Mouse (Mus musculus): ENCODE measurements around the gene Clstn2. TPM values are rescaled to one million over a fixed set of nuclear protein-coding genes. Genes with fewer than 3 reads are reported as not detected.

Clstn2 gene
- total and polyA plus RNA-seq, 3 experiments = not detected

GRCm38 (mm10) chr9:97953746-97954359 is 79.1 kb downstream of the Clstn2 start:
- Histone ChIP-seq H3K36me3 (replicated peaks in 1 of 2; ENCODE audit: control insufficient read depth in 1 of 2, insufficient read depth in 1 of 2, low read length in 1 of 2) (no peaks in the 10 kb centered on the region), H3K79me2 (replicated peaks; ENCODE audit: control insufficient read depth, extremely low read depth, insufficient read depth, poor library complexity, severe bottlenecking) (no peaks in the 10 kb centered on the region), H3K27ac (ENCODE audit: insufficient read depth, low read depth) (no peak overlapping the region), H3K9me3 (replicated peaks; ENCODE audit: low read length) (peaks cover 87% of the 10 kb centered on the region), H3K4me2 (ENCODE audit: insufficient read depth, low read depth, poor library complexity, severe bottlenecking) (no peak overlapping the region), H3K27me3 (replicated peaks) (no peaks in the 10 kb centered on the region), H3K4me1 (ENCODE audit: control insufficient read depth in 1 of 2, insufficient read depth in 2 of 2) (no peaks in the 10 kb centered on the region), H3K4me3 (replicated peaks in 1 of 3; ENCODE audit: low read depth in 2 of 3, low read length in 2 of 3, poor library complexity in 1 of 3) (no peak overlapping the region), H3K9ac (ENCODE audit: insufficient read depth, low read depth) (no peak overlapping the region)
- no peak for DNase-seq (ENCODE audit: extremely low read depth)
- dilution Hi-C loops (cut with MboI; ENCODE audit: extremely low pct_ligation_motif_present, extremely low pct_unique_long_range_greater_than_20kb, low sequenced_read_pairs) (no loop called here), in situ Hi-C loops (cut with MboI; ENCODE audit: low pct_ligation_motif_present, low pct_unique_long_range_greater_than_20kb, low sequenced_read_pairs) (no loop called here)
- TF ChIP-seq UBTF (IDR thresholded peaks at IDR 0.05; ENCODE audit: low read depth, low read length) (no peak), ETS1 (conservative IDR thresholded peaks at IDR 0.05; ENCODE audit: low read depth, low read length) (no peak), NRF1 (IDR thresholded peaks at IDR 0.05; ENCODE audit: low read depth, low read length) (no peak), ZKSCAN1 (IDR thresholded peaks at IDR 0.05; ENCODE audit: borderline replicate concordance, low read depth, low read length) (no peak), RCOR1 (conservative IDR thresholded peaks at IDR 0.05; ENCODE audit: low read depth, low read length) (no peak), ELF1 (IDR thresholded peaks at IDR 0.05; ENCODE audit: low read depth, low read length) (no peak), POLR2A (IDR thresholded peaks at IDR 0.05; ENCODE audit: low read depth, low read length) (no peak), JUND (conservative IDR thresholded peaks at IDR 0.05; ENCODE audit: low read depth, low read length) (no peak), MYC (IDR thresholded peaks at IDR 0.05; ENCODE audit: low read depth, low read length) (no peak), ZMIZ1 (IDR thresholded peaks at IDR 0.05; ENCODE audit: low read depth, low read length) (no peak), PAX5 (IDR thresholded peaks at IDR 0.05; ENCODE audit: low read length) (no peak), MXI1 (IDR thresholded peaks at IDR 0.05; ENCODE audit: low read depth, low read length) (no peak), CHD1 (IDR thresholded peaks at IDR 0.05; ENCODE audit: low read depth, low read length) (no peak), POLR2AphosphoS2 (IDR thresholded peaks at IDR 0.05; ENCODE audit: low read depth, low read length) (no peak), MAZ (IDR thresholded peaks at IDR 0.05; ENCODE audit: low read depth, low read length) (no peak), CTCF (conservative IDR thresholded peaks at IDR 0.05 in 1 of 2, IDR thresholded peaks at IDR 0.05 in 1 of 2; ENCODE audit: low read depth in 2 of 2, low read length in 2 of 2) (no peak), JUN (IDR thresholded peaks at IDR 0.05; ENCODE audit: insufficient read depth, low read depth, low read length) (no peak), TCF12 (IDR thresholded peaks at IDR 0.05; ENCODE audit: low read depth, low read length) (no peak)

DNA sequence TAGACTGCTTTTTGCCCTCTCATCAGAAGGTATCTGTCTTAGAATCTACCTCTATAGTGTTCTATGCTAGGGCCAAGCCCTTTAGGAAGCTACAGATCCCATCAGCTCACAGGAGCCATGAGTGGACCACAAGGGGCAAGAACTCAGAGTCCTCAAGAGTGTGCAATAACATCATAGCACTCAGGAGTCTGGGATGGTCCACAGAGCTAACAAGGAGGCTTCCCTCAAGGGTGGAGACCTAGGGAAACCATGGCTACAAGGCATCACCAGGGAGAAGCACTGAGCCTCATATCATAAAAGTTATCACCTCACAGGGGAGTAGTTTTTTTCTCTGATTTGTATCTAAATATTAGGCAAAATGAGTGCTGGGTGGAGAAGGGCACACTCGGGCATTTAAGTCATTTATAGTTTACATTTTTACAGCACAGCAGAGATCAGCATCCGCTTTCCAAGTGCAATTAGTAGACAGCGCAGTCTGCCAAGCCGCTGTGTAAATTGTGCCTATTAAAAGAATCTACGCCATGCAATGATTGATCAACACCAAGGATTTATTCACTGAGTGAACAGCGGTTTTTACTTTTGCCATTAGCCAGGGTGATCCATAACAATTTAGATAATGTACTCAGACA is 82.5 kb downstream of the Clstn2 start:
- H3K9ac ChIP-seq (ENCODE audit: insufficient read depth, low read depth) = no peak overlapping the region
- H3K27ac ChIP-seq (ENCODE audit: insufficient read depth, low read depth) = no peak overlapping the region
- no peaks in the 10 kb centered on the region for H3K36me3 ChIP-seq (replicated peaks in 1 of 2; ENCODE audit: control insufficient read depth in 1 of 2, insufficient read depth in 1 of 2, low read length in 1 of 2)
- DNase-seq (ENCODE audit: extremely low read depth) = no peak
- no peaks in the 10 kb centered on the region for H3K4me1 ChIP-seq (ENCODE audit: control insufficient read depth in 1 of 2, insufficient read depth in 2 of 2)
- no peaks in the 10 kb centered on the region for H3K27me3 ChIP-seq (replicated peaks)
- peaks cover 85% of the 10 kb centered on the region for H3K9me3 ChIP-seq (replicated peaks; ENCODE audit: low read length)
- no peak overlapping the region for H3K4me3 ChIP-seq (replicated peaks in 1 of 3; ENCODE audit: low read depth in 2 of 3, low read length in 2 of 3, poor library complexity in 1 of 3)
- in situ Hi-C loops (cut with MboI; ENCODE audit: low pct_ligation_motif_present, low pct_unique_long_range_greater_than_20kb, low sequenced_read_pairs) = no loop called here
- dilution Hi-C loops (cut with MboI; ENCODE audit: extremely low pct_ligation_motif_present, extremely low pct_unique_long_range_greater_than_20kb, low sequenced_read_pairs) = no loop called here
- no peaks in the 10 kb centered on the region for H3K79me2 ChIP-seq (replicated peaks; ENCODE audit: control insufficient read depth, extremely low read depth, insufficient read depth, poor library complexity, severe bottlenecking)
- no peak overlapping the region for H3K4me2 ChIP-seq (ENCODE audit: insufficient read depth, low read depth, poor library complexity, severe bottlenecking)
- no peak for TF ChIP-seq MEF2A (IDR thresholded peaks at IDR 0.05; ENCODE audit: borderline replicate concordance, low read depth, low read length)
- no peak for TF ChIP-seq NELFE (IDR thresholded peaks at IDR 0.05; ENCODE audit: low read depth, low read length)
- TF ChIP-seq POLR2A (IDR thresholded peaks at IDR 0.05; ENCODE audit: low read depth, low read length) = no peak
- no peak for TF ChIP-seq KAT2A (IDR thresholded peaks at IDR 0.05; ENCODE audit: insufficient replicate concordance, low read length)
- TF ChIP-seq ELF1 (IDR thresholded peaks at IDR 0.05; ENCODE audit: low read depth, low read length) = no peak
- no peak for TF ChIP-seq SIN3A (IDR thresholded peaks at IDR 0.05; ENCODE audit: low read length)
- no peak for TF ChIP-seq NRF1 (IDR thresholded peaks at IDR 0.05; ENCODE audit: low read depth, low read length)
- TF ChIP-seq ZNF384 (IDR thresholded peaks at IDR 0.05; ENCODE audit: low read depth, low read length) = no peak
- TF ChIP-seq SMC3 (IDR thresholded peaks at IDR 0.05; ENCODE audit: low read depth, low read length) = no peak
- no peak for TF ChIP-seq GABPA (IDR thresholded peaks at IDR 0.05; ENCODE audit: insufficient replicate concordance, low read depth, low read length)
- no peak for TF ChIP-seq ZMIZ1 (IDR thresholded peaks at IDR 0.05; ENCODE audit: low read depth, low read length)

Data from CH12.LX (cell line).